Mouse (Mus musculus) Patski (cell line): Measurements from ENCODE around the gene Senp7. TPM values are rescaled to one million over a fixed set of nuclear protein-coding genes. Genes with fewer than 3 reads are reported as not detected.

ENCODE experiments used
- ATAC-seq: fragments of 100-300 bp; one replicate; pipeline ENCODE4 v1.8.0; 2021
- CTCF ChIA-PET: fragments of 350-600 bp; sonication (Branson Sonifier 250); formaldehyde crosslinking; loops from one replicate; lab custom pipeline; 2022; ENCODE audit warnings: inconsistent platforms; lab: Charles Lee
- POLR2A ChIA-PET: fragments of 350-600 bp; sonication (Branson Sonifier 250); formaldehyde crosslinking; loops from one replicate; lab custom pipeline; 2022; ENCODE audit warnings: antibody characterized with exemption, inconsistent platforms; lab: Charles Lee
- DNase-seq: peaks from one replicate; pipeline ENCODE4 v3.0.0-alpha.2; 2011; ENCODE audit warnings: low read depth, low spot score
- H3K27me3 ChIP-seq: fragments of 371-371 bp; one replicate; pipeline ENCODE4 v1.5.1; 2021
- CTCF ChIP-seq: fragments of 100-300 bp; IDR thresholded peaks from one replicate; pipeline ENCODE4 v1.5.1; 2021
- in situ Hi-C: fragments of 300-500 bp; cut with MboI; formaldehyde crosslinking; loops from 3 replicates; pipeline ENCODE4 v1.11.1; 2018; ENCODE audit warnings: low pct_unique_long_range_greater_than_20kb, mixed read lengths
- polyA plus RNA-seq: library from polyadenylated mRNA; unstranded; gene quantifications from one replicate; pipeline ENCODE4 v1.2.3, GENCODE M21; 2021

The Senp7 gene
- polyA plus RNA-seq, 1 experiment from 2014 or later: 22.8 TPM

DNA sequence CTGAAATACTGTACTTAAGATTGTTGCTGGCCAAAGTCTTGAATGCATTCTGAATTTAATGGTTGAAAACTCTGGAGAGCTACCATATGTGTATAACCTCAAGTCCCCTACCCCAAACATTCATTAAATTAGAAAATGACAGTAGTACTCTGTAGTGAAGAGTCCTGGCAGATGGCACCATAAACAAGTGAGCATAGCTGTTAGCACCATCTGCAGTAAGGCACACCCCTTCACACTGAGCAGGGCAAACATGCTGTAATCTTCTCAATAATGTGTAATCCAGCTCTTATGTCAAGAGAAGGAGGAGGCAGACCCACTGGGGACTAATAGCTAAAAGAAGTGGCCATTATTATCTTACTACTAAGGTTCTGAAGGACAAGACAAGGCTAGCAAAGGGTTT lies 122.1 kb downstream of the Senp7 start:
- in situ Hi-C loops: loop anchor here (25.0 kb wide), 1 partner anchor 742 kb away; no protein-coding TSS in a partner anchor
- no peak for ATAC-seq
- no peak for TF ChIP-seq CTCF
- no peak for DNase-seq
- ChIA-PET CTCF (no interaction called here), POLR2A (no interaction called here)
- H3K27me3 ChIP-seq: no peaks in the 10 kb centered on the region

- peak; percentile 74 for TF ChIP-seq CTCF
- CTCF ChIA-PET: interaction anchor here (0.9 to 1.9 kb wide), 5 partner anchors 13 to 502 kb away, joined by 3 to 6 read pairs (median 3); no protein-coding TSS in a partner anchor
- POLR2A ChIA-PET: no interaction called here
- H3K27me3 ChIP-seq: no peaks in the 10 kb centered on the region
- ATAC-seq (no peak), DNase-seq (no peak)
- in situ Hi-C loops: no loop called here
Measured at GRCm38 (mm10) chr16:56175867-56176581, 127.9 kb downstream of the Senp7 start.

DNA sequence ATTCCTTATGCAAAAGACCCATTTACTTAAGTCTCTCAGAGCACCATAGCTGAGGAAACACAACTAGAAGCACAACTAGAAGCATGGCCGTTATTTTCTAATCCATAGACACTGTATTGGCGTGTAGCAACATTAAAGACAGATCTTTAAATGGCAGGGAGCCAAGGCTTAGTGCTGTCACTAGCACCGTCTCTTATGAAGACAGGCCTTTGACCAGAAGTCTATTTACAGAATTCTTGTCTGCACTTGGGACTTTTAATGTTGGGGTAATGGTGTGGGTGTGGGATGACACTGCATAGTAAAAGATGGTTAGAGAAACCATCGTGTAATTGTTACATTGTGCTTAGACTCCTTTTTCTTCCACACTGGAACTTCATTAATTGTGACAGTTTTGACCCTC lies 138.7 kb downstream of the Senp7 start:
- DNase-seq: no peak
- ChIA-PET CTCF (no interaction called here), POLR2A (no interaction called here)
- TF ChIP-seq CTCF: no peak
- H3K27me3 ChIP-seq: no peaks in the 10 kb centered on the region
- in situ Hi-C loops: loop anchor here (10.0 kb wide), 1 partner anchor 118 kb away; no protein-coding TSS in a partner anchor
- ATAC-seq: no peak

DNA sequence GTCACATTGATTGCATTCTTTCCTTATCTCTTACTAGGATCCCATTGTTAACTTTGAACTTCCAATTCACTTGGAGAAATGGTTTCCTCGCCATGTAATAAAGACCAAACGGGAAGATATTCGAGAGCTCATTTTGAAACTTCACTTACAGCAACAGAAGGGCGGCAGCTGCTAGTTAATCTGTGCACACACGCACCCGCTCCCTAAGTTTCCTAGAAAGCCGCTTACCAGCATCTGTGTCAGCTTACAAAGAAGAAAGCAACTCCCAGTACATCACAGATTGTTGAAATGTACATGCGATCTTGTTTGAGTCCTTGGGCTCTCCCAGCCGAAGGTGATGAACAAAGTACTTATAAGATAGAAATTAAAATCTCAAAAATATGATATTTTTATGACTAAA lies 140.1 kb downstream of the Senp7 start:
- in situ Hi-C loops: loop anchor here (10.0 kb wide), 1 partner anchor 117 kb away; no protein-coding TSS in a partner anchor
- H3K27me3 ChIP-seq: no peaks in the 10 kb centered on the region
- ChIA-PET POLR2A (no interaction called here), CTCF (interaction anchor here (1.2 kb wide), 1 partner anchor 11 kb away, joined by 4 read pairs; no protein-coding TSS in a partner anchor)
- no peak for TF ChIP-seq CTCF
- DNase-seq: no peak
- no peak for ATAC-seq

- DNase-seq (no peak), ATAC-seq (no peak)
- ChIA-PET CTCF (interaction anchor here (1.6 kb wide), 1 partner anchor 10 kb away, joined by 3 read pairs; no protein-coding TSS in a partner anchor), POLR2A (no interaction called here)
- no peak for TF ChIP-seq CTCF
- no peaks in the 10 kb centered on the region for H3K27me3 ChIP-seq
- in situ Hi-C loops: no loop called here
Measured at GRCm38 (mm10) chr16:56204051-56204450, 155.9 kb downstream of the Senp7 start, which contains the start of gene Impg2. Gene Impg2, plus strand, starts transcription at chr16:56204313.

DNA sequence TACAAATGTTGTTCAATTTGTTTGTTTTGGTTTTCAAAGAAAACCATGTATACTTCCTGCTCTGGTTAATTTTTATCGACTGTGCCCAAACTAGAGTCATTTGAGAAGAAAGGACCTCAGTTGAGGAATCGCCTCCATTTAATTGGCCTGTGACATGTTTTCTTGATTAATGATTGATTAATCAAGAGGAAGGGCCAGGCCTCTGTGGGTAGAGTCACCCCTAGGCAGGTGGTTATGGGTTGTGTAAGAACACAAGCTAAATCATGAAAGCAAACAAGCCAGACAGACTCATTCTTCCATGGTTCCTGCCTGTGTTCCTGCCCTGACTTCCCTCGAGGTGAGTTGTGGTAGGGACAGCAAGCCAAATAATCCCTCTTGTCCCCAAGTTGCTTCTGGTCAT lies 164.6 kb downstream of the Senp7 start:
- no peak for ATAC-seq
- in situ Hi-C loops: no loop called here
- TF ChIP-seq CTCF: no peak
- DNase-seq: peak; percentile 3
- no peaks in the 10 kb centered on the region for H3K27me3 ChIP-seq
- ChIA-PET POLR2A (no interaction called here), CTCF (no interaction called here)

- ATAC-seq: no peak
- no peaks in the 10 kb centered on the region for H3K27me3 ChIP-seq
- no peak for TF ChIP-seq CTCF
- DNase-seq: no peak
- in situ Hi-C loops: no loop called here
- ChIA-PET POLR2A (no interaction called here), CTCF (interaction anchor here (1.5 kb wide), 1 partner anchor 9 kb away, joined by 3 read pairs; no protein-coding TSS in a partner anchor)
Measured at GRCm38 (mm10) chr16:56227686-56228085, 179.5 kb downstream of the Senp7 start.

- DNase-seq: no peak
- in situ Hi-C loops: no loop called here
- no peak for ATAC-seq
- TF ChIP-seq CTCF: no peak
- CTCF ChIA-PET: interaction anchor here (1.1 kb wide), 1 partner anchor 16 kb away, joined by 3 read pairs; no protein-coding TSS in a partner anchor
- POLR2A ChIA-PET: no interaction called here
- no peaks in the 10 kb centered on the region for H3K27me3 ChIP-seq
Measured at GRCm38 (mm10) chr16:56229455-56229854, 181.3 kb downstream of the Senp7 start.

GRCm38 (mm10) chr16:56231300-56231699 lies 183.2 kb downstream of the Senp7 start:
- CTCF ChIA-PET: no interaction called here
- in situ Hi-C loops: no loop called here
- POLR2A ChIA-PET: no interaction called here
- no peaks in the 10 kb centered on the region for H3K27me3 ChIP-seq
- DNase-seq (no peak), ATAC-seq (no peak)
- peak; percentile 32 for TF ChIP-seq CTCF

- ATAC-seq (no peak), DNase-seq (no peak)
- CTCF ChIA-PET: no interaction called here
- no peak for TF ChIP-seq CTCF
- POLR2A ChIA-PET: no interaction called here
- no peaks in the 10 kb centered on the region for H3K27me3 ChIP-seq
- in situ Hi-C loops: no loop called here
Measured at GRCm38 (mm10) chr16:56232736-56233135, 184.6 kb downstream of the Senp7 start.

Other genes with a start within 250 kb of the Senp7 start
- gene Nfkbiz, start 209.4 kb upstream of the Senp7 start, polyA plus RNA-seq: 94.5 TPM
- gene Nxpe3, start 153.1 kb upstream of the Senp7 start, polyA plus RNA-seq: 3.5 TPM
- 9.4 TPM for gene Cep97, start 113.5 kb upstream of the Senp7 start, polyA plus RNA-seq
- gene Rpl24, start 82.1 kb upstream of the Senp7 start, polyA plus RNA-seq: 905 TPM
- 13.6 TPM for gene Zbtb11, start 74.5 kb upstream of the Senp7 start, polyA plus RNA-seq
- gene Pcnp, start 18.6 kb upstream of the Senp7 start, polyA plus RNA-seq: 96.6 TPM
- gene Trmt10c, start 10.5 kb upstream of the Senp7 start, polyA plus RNA-seq: 17.9 TPM
- gene Impg2, start 156.0 kb downstream of the Senp7 start, polyA plus RNA-seq: 0.24 TPM